Mouse (Mus musculus) heart, embryonic 11.5 days (tissue): ENCODE data around the gene Plcxd3. TPM values are rescaled to one million over a fixed set of nuclear protein-coding genes. Genes with fewer than 3 reads are reported as not detected.

Experiments
- ATAC-seq: fragments of 200-750 bp; cut with Nextera tagmentation; replicated peaks from 2 replicates; pipeline ENCODE4 v1.8.0; 2017; ENCODE audit warnings: moderate library complexity; ENCODE audit not compliant: insufficient number of reproducible peaks, low FRiP score, low TSS enrichment
- H3K27ac ChIP-seq: fragments of 300-500 bp; sonication (generic); 2 replicates; pipeline ENCODE4 v1.5.1; 2014; ENCODE audit warnings: mild to moderate bottlenecking, low read depth, low read length
- H3K27me3 ChIP-seq: fragments of 300-500 bp; sonication (generic); 2 replicates; pipeline ENCODE4 v1.6.1; 2014; ENCODE audit warnings: mild to moderate bottlenecking, low read length, mixed read lengths; ENCODE audit not compliant: control insufficient read depth, insufficient read depth
- H3K36me3 ChIP-seq: fragments of 300-500 bp; sonication (generic); 2 replicates; pipeline ENCODE4 v1.6.1; 2014; ENCODE audit warnings: mild to moderate bottlenecking, low read length, moderate library complexity, mixed read lengths; ENCODE audit not compliant: control insufficient read depth, insufficient read depth
- H3K4me1 ChIP-seq: fragments of 300-500 bp; sonication (generic); 2 replicates; pipeline ENCODE4 v1.6.1; 2014; ENCODE audit warnings: low read length; ENCODE audit not compliant: control insufficient read depth, insufficient read depth
- H3K4me2 ChIP-seq: fragments of 300-500 bp; sonication (generic); 2 replicates; pipeline ENCODE4 v1.6.1; 2014; ENCODE audit warnings: mild to moderate bottlenecking, moderate library complexity
- H3K4me3 ChIP-seq: fragments of 300-500 bp; sonication (generic); 2 replicates; pipeline ENCODE4 v1.5.1; 2014; ENCODE audit warnings: low read depth, low read length
- H3K9ac ChIP-seq: fragments of 300-500 bp; sonication (generic); 2 replicates; pipeline ENCODE4 v1.6.1; 2014; ENCODE audit warnings: mild to moderate bottlenecking, low read depth, low read length, moderate library complexity
- H3K9me3 ChIP-seq: fragments of 300-500 bp; sonication (generic); replicated peaks from 2 replicates; pipeline ENCODE4 v1.6.1; 2016; ENCODE audit warnings: low read length; ENCODE audit not compliant: control insufficient read depth
- WGBS: fragments of 180-500 bp; shearing (Covaris S2); extraction: QIAGEN DNeasy Blood & Tissue Kit; methylation state at CpG from one replicate; pipeline ENCODE4 v1.1.7; 2014; ENCODE audit not compliant: insufficient replicate concordance; 5-methylcytosine and 5-hydroxymethylcytosine counted together
- polyA plus RNA-seq: library from polyadenylated mRNA; unstranded; fragments of >200 nt; fragmentation: Nextera tagmentation; extraction: Ambion mirVana; gene quantifications from 2 replicates; pipeline ENCODE4 v1.2.1, GENCODE M21; 2014

Gene Plcxd3
- polyA plus RNA-seq, 1 experiment from 2014 or later = 1.4 TPM

DNA sequence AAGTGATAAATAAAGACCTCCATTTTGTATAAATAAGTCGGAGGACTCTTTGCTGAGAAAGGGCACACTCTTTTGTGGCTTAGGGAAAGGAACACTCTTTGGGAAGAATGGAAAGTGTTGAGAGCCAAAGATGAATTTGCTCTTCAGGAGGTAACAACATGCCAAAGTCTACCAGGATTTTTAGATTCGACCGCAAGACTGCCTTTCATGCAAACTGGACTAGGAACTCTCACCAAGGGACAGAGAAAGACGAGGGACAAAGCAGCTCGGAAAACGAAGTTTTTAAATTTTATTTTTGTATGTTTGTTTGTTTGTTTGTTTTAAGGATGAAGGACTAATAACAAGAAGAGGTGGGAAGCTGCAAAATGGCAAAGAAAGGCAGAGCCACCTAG, 264 bp upstream of the Plcxd3 start:
- no peak for ATAC-seq
- H3K4me1 ChIP-seq = no peaks in the 10 kb centered on the region
- H3K4me3 ChIP-seq = peak overlapping the region; percentile 53
- H3K36me3 ChIP-seq = no peaks in the 10 kb centered on the region
- H3K27me3 ChIP-seq = peaks cover 12% of the 10 kb centered on the region
- WGBS = 32% methylated on average over 6 of the region's 6 CpGs
- H3K9ac ChIP-seq = peak overlapping the region; percentile 54; the same call in 1 of the 2 replicates
- H3K4me2 ChIP-seq = peak overlapping the region; percentile 89
- no peak overlapping the region for H3K27ac ChIP-seq
- no peaks in the 10 kb centered on the region for H3K9me3 ChIP-seq

DNA sequence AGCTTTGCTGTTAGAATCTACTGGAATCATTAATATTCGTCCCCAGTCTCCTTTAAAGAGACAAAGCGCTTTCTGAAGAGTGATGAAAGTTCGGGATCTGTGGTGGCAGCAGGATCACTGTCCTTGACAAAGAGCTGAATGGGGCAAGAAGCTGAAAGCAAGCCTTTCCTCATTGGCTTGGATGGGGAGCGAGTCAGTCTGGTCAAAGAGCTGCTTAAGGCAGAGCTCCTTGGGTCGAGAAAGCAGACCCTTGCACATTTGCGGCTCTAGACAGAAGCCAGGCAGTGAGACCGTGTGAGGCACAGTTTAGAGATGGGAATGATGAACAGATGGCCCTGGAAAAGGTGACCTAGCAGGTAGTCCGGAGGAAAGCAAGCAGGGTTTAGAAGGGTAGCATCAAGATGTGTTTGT, 935 bp downstream of the Plcxd3 start:
- H3K4me2 ChIP-seq = peak overlapping the region; percentile 89
- no peak for ATAC-seq
- no peaks in the 10 kb centered on the region for H3K36me3 ChIP-seq
- H3K9ac ChIP-seq = peak overlapping the region; percentile 54; the same call in 1 of the 2 replicates
- no peaks in the 10 kb centered on the region for H3K9me3 ChIP-seq
- H3K4me3 ChIP-seq = peak overlapping the region; percentile 53
- no peaks in the 10 kb centered on the region for H3K4me1 ChIP-seq
- 14% methylated on average over 8 of the region's 8 CpGs for WGBS
- no peak overlapping the region for H3K27ac ChIP-seq
- peaks cover 12% of the 10 kb centered on the region for H3K27me3 ChIP-seq

DNA sequence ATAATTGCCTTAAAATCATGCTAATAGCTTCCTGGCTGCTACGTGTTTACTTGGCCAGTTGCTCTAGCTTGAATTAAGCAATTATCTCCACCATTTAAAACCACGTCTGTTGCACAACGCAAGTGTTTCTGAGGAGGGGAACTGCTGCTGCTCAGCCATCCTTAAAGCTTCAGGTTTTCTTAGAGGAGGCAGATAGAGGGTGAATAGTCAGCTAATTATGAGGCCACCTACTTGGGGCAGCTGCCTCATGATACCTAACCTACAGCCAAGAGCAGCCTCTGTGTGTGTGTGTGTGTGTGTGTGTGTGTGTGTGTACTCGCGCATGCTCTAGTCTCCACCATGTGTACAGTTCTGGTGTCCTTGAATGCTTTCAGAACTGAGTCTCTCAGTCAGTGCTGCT, 3.5 kb downstream of the Plcxd3 start:
- no peaks in the 10 kb centered on the region for H3K36me3 ChIP-seq
- no peak overlapping the region for H3K4me3 ChIP-seq
- H3K9me3 ChIP-seq = no peaks in the 10 kb centered on the region
- no peaks in the 10 kb centered on the region for H3K4me1 ChIP-seq
- no peak for ATAC-seq
- H3K27me3 ChIP-seq = peaks cover 12% of the 10 kb centered on the region
- WGBS = 83% methylated on average over 5 of the region's 5 CpGs
- H3K9ac ChIP-seq = no peak overlapping the region
- H3K4me2 ChIP-seq = no peak overlapping the region
- no peak overlapping the region for H3K27ac ChIP-seq

DNA sequence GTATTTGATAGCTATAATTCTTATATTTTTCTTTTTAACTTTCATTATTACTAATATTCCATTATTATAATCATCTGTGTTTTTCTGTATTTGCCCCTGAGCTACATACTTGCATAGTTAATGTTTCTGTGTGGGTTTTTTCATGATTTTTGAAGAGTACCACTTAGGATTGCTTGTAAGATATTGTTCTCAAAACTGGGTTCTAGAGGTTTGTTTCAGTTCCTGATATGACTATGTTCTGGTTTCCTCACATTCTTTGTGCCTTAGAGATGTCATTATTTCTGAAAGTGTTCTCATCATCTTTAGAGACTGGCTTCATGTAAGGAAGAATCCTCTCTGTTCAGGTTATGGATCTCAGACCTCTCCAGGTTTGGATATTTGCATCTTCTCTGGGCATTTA, 12.5 kb downstream of the Plcxd3 start:
- ATAC-seq = no peak
- H3K27me3 ChIP-seq = no peaks in the 10 kb centered on the region
- H3K4me3 ChIP-seq = no peak overlapping the region
- no peaks in the 10 kb centered on the region for H3K36me3 ChIP-seq
- no peaks in the 10 kb centered on the region for H3K9me3 ChIP-seq
- H3K4me2 ChIP-seq = no peak overlapping the region
- no peaks in the 10 kb centered on the region for H3K4me1 ChIP-seq
- H3K9ac ChIP-seq = no peak overlapping the region
- no peak overlapping the region for H3K27ac ChIP-seq

DNA sequence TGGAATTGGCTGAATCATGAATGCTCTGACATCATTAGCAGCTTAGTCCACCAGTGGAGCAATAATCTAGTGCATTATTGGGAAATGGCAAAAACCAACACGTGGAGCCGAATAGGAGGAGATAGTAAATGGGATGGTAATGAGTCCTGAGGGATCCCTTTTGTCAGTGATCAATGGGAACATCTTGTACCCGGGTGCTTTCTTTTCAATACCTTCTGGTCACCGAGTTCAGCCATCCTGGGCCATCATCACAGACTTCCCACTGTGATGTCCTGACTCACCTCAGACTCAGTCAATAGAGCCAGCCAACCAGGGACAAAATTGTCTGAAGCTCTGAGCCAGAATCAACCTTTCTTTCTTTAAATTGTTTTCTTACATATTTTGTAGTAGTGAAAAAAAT, 24.8 kb downstream of the Plcxd3 start:
- ATAC-seq = no peak
- Histone ChIP-seq H3K27me3 (no peaks in the 10 kb centered on the region), H3K4me1 (no peaks in the 10 kb centered on the region), H3K27ac (no peak overlapping the region), H3K4me2 (no peak overlapping the region), H3K36me3 (no peaks in the 10 kb centered on the region), H3K9me3 (no peaks in the 10 kb centered on the region), H3K4me3 (no peak overlapping the region), H3K9ac (no peak overlapping the region)
- 69% methylated on average over 4 of the region's 4 CpGs for WGBS

DNA sequence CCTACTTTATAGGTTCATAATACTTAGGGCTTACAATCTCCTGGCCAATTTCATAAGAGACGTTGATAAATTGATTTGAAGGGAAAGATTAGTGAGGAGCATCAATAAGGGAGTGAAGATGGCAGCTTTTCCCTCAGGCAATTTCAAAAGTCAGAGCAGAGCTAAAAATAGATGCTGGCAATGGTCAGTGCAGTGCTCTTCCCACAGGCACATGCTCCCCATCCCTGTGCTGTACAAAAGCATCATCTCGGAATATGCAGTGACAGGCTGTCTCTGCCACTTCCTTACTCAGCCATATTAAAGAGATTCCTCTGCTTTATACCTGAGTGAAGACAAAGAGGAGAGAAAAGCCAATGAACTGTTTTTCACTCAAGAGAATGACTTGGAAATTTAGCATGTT, 36.0 kb downstream of the Plcxd3 start:
- Histone ChIP-seq H3K4me2 (no peak overlapping the region), H3K27me3 (no peaks in the 10 kb centered on the region), H3K27ac (no peak overlapping the region), H3K4me3 (no peak overlapping the region), H3K4me1 (no peaks in the 10 kb centered on the region), H3K9me3 (no peaks in the 10 kb centered on the region), H3K9ac (no peak overlapping the region), H3K36me3 (no peaks in the 10 kb centered on the region)
- no peak for ATAC-seq
- 51% methylated on average over 2 of the region's 2 CpGs for WGBS

DNA sequence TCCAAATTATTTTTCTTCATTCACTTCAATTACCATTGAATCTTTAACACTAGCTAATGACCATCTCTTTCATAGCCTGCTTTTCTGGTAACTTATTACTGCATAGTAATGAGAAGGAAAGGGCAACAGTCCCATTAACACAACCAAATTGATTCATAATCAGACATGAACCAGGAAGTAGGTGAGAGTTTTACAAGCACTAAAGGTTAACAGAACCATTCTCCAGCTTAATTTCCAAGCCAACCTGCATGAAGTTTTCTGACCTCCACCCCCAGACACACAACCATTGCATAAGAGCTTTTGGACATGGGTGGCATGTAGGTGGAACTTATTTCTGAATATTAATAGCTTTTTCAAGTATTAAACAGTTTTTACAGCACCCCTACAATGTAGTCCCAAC, 64.8 kb downstream of the Plcxd3 start:
- Histone ChIP-seq H3K4me1 (no peaks in the 10 kb centered on the region), H3K9ac (no peak overlapping the region), H3K4me2 (no peak overlapping the region), H3K27me3 (no peaks in the 10 kb centered on the region), H3K4me3 (no peak overlapping the region), H3K36me3 (no peaks in the 10 kb centered on the region), H3K27ac (no peak overlapping the region), H3K9me3 (no peaks in the 10 kb centered on the region)
- ATAC-seq = no peak

DNA sequence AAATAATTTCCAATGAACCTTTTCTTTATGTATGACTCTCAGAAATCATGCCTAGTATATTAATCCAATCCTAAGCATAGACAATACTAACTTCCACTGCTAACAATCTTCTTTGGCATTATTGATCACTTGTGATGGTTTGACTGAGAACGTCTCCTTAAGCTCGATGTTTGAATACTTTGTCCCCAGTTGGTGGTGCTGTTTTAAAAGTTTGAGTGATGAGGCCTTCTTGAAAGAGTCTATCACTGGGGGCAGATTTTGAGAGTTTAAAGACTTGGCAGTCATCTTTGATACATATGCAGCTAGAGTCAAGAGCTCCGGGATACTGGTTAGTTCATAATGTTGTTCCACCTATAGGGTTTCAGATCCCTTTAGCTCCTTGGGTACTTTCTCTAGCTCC, 120.9 kb downstream of the Plcxd3 start:
- Histone ChIP-seq H3K36me3 (no peaks in the 10 kb centered on the region), H3K4me1 (no peaks in the 10 kb centered on the region), H3K9me3 (no peaks in the 10 kb centered on the region), H3K27me3 (no peaks in the 10 kb centered on the region), H3K9ac (no peak overlapping the region), H3K4me3 (no peak overlapping the region), H3K27ac (no peak overlapping the region), H3K4me2 (no peak overlapping the region)
- WGBS = 77% methylated on average over 3 of the region's 3 CpGs
- no peak for ATAC-seq

DNA sequence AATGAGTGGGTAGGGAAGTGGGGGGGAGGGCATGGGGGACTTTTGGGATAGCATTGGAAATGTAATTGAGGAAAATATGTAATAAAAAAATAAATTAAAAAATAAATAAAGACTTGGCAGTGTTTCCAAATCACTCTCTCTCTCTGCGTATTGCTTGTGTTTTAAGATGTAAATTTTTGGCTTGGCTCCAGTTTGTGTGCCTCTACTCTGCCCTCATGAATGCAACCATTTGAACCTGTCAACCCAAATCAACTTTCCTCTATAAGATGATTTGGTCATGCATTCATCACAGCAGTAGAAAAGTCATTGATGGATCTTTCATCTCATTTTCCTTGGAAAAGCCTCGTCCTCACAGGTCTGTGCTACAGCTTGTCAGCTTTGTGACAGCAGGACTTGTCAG, 121.7 kb downstream of the Plcxd3 start:
- no peak overlapping the region for H3K4me2 ChIP-seq
- no peaks in the 10 kb centered on the region for H3K27me3 ChIP-seq
- 62% methylated on average over 2 of the region's 2 CpGs for WGBS
- ATAC-seq = no peak
- no peaks in the 10 kb centered on the region for H3K9me3 ChIP-seq
- H3K4me3 ChIP-seq = no peak overlapping the region
- no peak overlapping the region for H3K9ac ChIP-seq
- H3K4me1 ChIP-seq = no peaks in the 10 kb centered on the region
- H3K27ac ChIP-seq = no peak overlapping the region
- H3K36me3 ChIP-seq = no peaks in the 10 kb centered on the region
